Mouse (Mus musculus) cortical plate, adult 2 months (tissue): ENCODE results near the gene Tns1.

Experiments
- CTCF ChIP-seq: fragments of 200-500 bp; IDR thresholded peaks from 2 replicates; pipeline ENCODE4 v1.5.1; 2011; ENCODE audit warnings: mild to moderate bottlenecking, control low read depth, low read length; ENCODE audit not compliant: insufficient read depth; ENCODE audit errors: extremely low read depth
- POLR2A ChIP-seq: fragments of 200-500 bp; IDR thresholded peaks from 2 replicates; pipeline ENCODE4 v1.6.1; 2011; ENCODE audit warnings: mild to moderate bottlenecking, low read length, control low read depth; ENCODE audit not compliant: insufficient read depth; ENCODE audit errors: extremely low read depth

GRCm38 (mm10) chr1:73929952-73930329, 194.3 kb downstream of the Tns1 start:
- no peak for TF ChIP-seq POLR2A
- TF ChIP-seq CTCF: no peak
